Mouse (Mus musculus) limb, embryonic 11.5 days (tissue): ENCODE measurements at regions not wholly inside any gene's neighbourhood (a gene's known extent, or its start where the extent isn't known, plus 50 kb on each side); places are given as distances from the start of the nearest gene placed in this dataset.

Experiments
- ATAC-seq: fragments of 200-750 bp; cut with Nextera tagmentation; 2 replicates; pipeline ENCODE4 v1.8.0; 2017; ENCODE audit warnings: low read depth; ENCODE audit not compliant: insufficient number of reproducible peaks, low FRiP score, low TSS enrichment
- DNase-seq: peaks from one replicate; pipeline ENCODE4 v3.0.0-alpha.2; 2015; ENCODE audit warnings: low spot score
- H3K27ac ChIP-seq: fragments of 300-500 bp; sonication (generic); replicated peaks from 2 replicates; pipeline ENCODE4 v1.5.1; 2014; ENCODE audit warnings: low read depth, mild to moderate bottlenecking, low read length
- H3K27me3 ChIP-seq: fragments of 300-500 bp; sonication (generic); 2 replicates; pipeline ENCODE4 v1.6.1; 2014; ENCODE audit warnings: mild to moderate bottlenecking, low read length, mixed read lengths; ENCODE audit not compliant: control insufficient read depth, insufficient read depth
- H3K36me3 ChIP-seq: fragments of 300-500 bp; sonication (generic); 2 replicates; pipeline ENCODE4 v1.6.1; 2014; ENCODE audit warnings: mild to moderate bottlenecking, low read length, moderate library complexity, mixed read lengths; ENCODE audit not compliant: control insufficient read depth, insufficient read depth
- H3K4me1 ChIP-seq: fragments of 300-500 bp; sonication (generic); 2 replicates; pipeline ENCODE4 v1.6.1; 2014; ENCODE audit warnings: low read length, mixed read lengths; ENCODE audit not compliant: control insufficient read depth, insufficient read depth
- H3K4me2 ChIP-seq: fragments of 300-500 bp; sonication (generic); 2 replicates; pipeline ENCODE4 v1.6.1; 2014; ENCODE audit warnings: low read depth, mild to moderate bottlenecking, moderate library complexity; ENCODE audit not compliant: severe bottlenecking
- H3K4me3 ChIP-seq: fragments of 300-500 bp; sonication (generic); 2 replicates; pipeline ENCODE4 v1.5.1; 2014; ENCODE audit warnings: low read depth, low read length
- H3K9ac ChIP-seq: fragments of 300-500 bp; sonication (generic); 2 replicates; pipeline ENCODE4 v1.6.1; 2014; ENCODE audit warnings: mild to moderate bottlenecking, low read length
- H3K9me3 ChIP-seq: fragments of 300-500 bp; sonication (generic); 2 replicates; pipeline ENCODE4 v1.6.1; 2016; ENCODE audit warnings: low read length; ENCODE audit not compliant: control insufficient read depth
- WGBS: fragments of 180-500 bp; shearing (Covaris S2); extraction: QIAGEN DNeasy Blood & Tissue Kit; methylation state at CpG from one replicate; pipeline ENCODE4 v1.1.7; 2014; 5-methylcytosine and 5-hydroxymethylcytosine counted together

- ATAC-seq (no peak), DNase-seq (no peak)
- Histone ChIP-seq H3K4me2 (no peak overlapping the region), H3K27ac (no peak overlapping the region), H3K36me3 (no peaks in the 10 kb centered on the region), H3K4me3 (no peak overlapping the region), H3K9me3 (no peaks in the 10 kb centered on the region), H3K9ac (no peak overlapping the region), H3K4me1 (no peaks in the 10 kb centered on the region), H3K27me3 (no peaks in the 10 kb centered on the region)
- WGBS, result 73% methylated on average over 18 of the region's 18 CpGs
Measured at GRCm38 (mm10) chr3:144088261-144088884, 116.6 kb downstream of the Lmo4 start.

GRCm38 (mm10) chr3:144087771-144088170 lies 117.2 kb downstream of the Lmo4 start:
- Histone ChIP-seq H3K9me3 (no peaks in the 10 kb centered on the region), H3K9ac (no peak overlapping the region), H3K27ac (no peak overlapping the region), H3K36me3 (no peaks in the 10 kb centered on the region), H3K4me3 (no peak overlapping the region), H3K4me1 (no peaks in the 10 kb centered on the region), H3K4me2 (no peak overlapping the region), H3K27me3 (no peaks in the 10 kb centered on the region)
- ATAC-seq (no peak), DNase-seq (no peak)
- 75% methylated on average over 7 of the region's 7 CpGs for WGBS

- Histone ChIP-seq H3K27ac (no peak overlapping the region), H3K9ac (no peak overlapping the region), H3K4me1 (no peaks in the 10 kb centered on the region), H3K27me3 (no peaks in the 10 kb centered on the region), H3K36me3 (no peaks in the 10 kb centered on the region), H3K9me3 (no peaks in the 10 kb centered on the region), H3K4me2 (no peak overlapping the region), H3K4me3 (no peak overlapping the region)
- DNase-seq (no peak), ATAC-seq (no peak)
- WGBS, result 92% methylated on average over 3 of the region's 3 CpGs
Measured at GRCm38 (mm10) chr3:144086176-144086575, 118.8 kb downstream of the Lmo4 start.

GRCm38 (mm10) chr3:144079960-144080359 lies 125.1 kb downstream of the Lmo4 start:
- WGBS, result 89% methylated on average over 3 of the region's 3 CpGs
- no peaks in the 10 kb centered on the region for H3K4me1 ChIP-seq
- H3K4me2 ChIP-seq, result no peak overlapping the region
- H3K36me3 ChIP-seq, result no peaks in the 10 kb centered on the region
- ATAC-seq, result no peak
- no peak for DNase-seq
- H3K27ac ChIP-seq, result no peak overlapping the region
- no peak overlapping the region for H3K9ac ChIP-seq
- H3K4me3 ChIP-seq, result no peak overlapping the region
- no peaks in the 10 kb centered on the region for H3K27me3 ChIP-seq
- H3K9me3 ChIP-seq, result no peaks in the 10 kb centered on the region

- H3K27ac ChIP-seq, result no peak overlapping the region
- no peaks in the 10 kb centered on the region for H3K9me3 ChIP-seq
- H3K4me3 ChIP-seq, result no peak overlapping the region
- H3K4me2 ChIP-seq, result no peak overlapping the region
- ATAC-seq (no peak), DNase-seq (no peak)
- WGBS, result 78% methylated on average over 13 of the region's 13 CpGs
- no peaks in the 10 kb centered on the region for H3K4me1 ChIP-seq
- H3K27me3 ChIP-seq, result no peaks in the 10 kb centered on the region
- H3K36me3 ChIP-seq, result no peaks in the 10 kb centered on the region
- no peak overlapping the region for H3K9ac ChIP-seq
Measured at GRCm38 (mm10) chr3:144078198-144078935, 126.7 kb downstream of the Lmo4 start.

GRCm38 (mm10) chr3:144069979-144070540 lies 135.0 kb downstream of the Lmo4 start:
- Histone ChIP-seq H3K9ac (no peak overlapping the region), H3K4me1 (no peaks in the 10 kb centered on the region), H3K36me3 (no peaks in the 10 kb centered on the region), H3K27ac (no peak overlapping the region), H3K27me3 (no peaks in the 10 kb centered on the region), H3K4me2 (no peak overlapping the region), H3K9me3 (no peaks in the 10 kb centered on the region), H3K4me3 (no peak overlapping the region)
- DNase-seq (no peak), ATAC-seq (no peak)
- 83% methylated on average over 10 of the region's 10 CpGs for WGBS

- DNase-seq (no peak), ATAC-seq (no peak)
- H3K4me1 ChIP-seq, result no peaks in the 10 kb centered on the region
- H3K9me3 ChIP-seq, result no peaks in the 10 kb centered on the region
- H3K27ac ChIP-seq, result no peak overlapping the region
- no peak overlapping the region for H3K9ac ChIP-seq
- H3K4me2 ChIP-seq, result no peak overlapping the region
- H3K27me3 ChIP-seq, result no peaks in the 10 kb centered on the region
- 83% methylated on average over 3 of the region's 3 CpGs for WGBS
- no peaks in the 10 kb centered on the region for H3K36me3 ChIP-seq
- H3K4me3 ChIP-seq, result no peak overlapping the region
Measured at GRCm38 (mm10) chr3:144067016-144067415, 138.0 kb downstream of the Lmo4 start.

- no peak overlapping the region for H3K4me2 ChIP-seq
- no peak overlapping the region for H3K27ac ChIP-seq
- H3K4me3 ChIP-seq, result no peak overlapping the region
- no peaks in the 10 kb centered on the region for H3K9me3 ChIP-seq
- H3K27me3 ChIP-seq, result no peaks in the 10 kb centered on the region
- ATAC-seq, result no peak
- H3K9ac ChIP-seq, result no peak overlapping the region
- DNase-seq, result no peak
- H3K4me1 ChIP-seq, result no peaks in the 10 kb centered on the region
- WGBS, result 87% methylated on average over 4 of the region's 4 CpGs
- H3K36me3 ChIP-seq, result no peaks in the 10 kb centered on the region
Measured at GRCm38 (mm10) chr3:144058106-144058505, 146.9 kb downstream of the Lmo4 start.
